ENCODE assay signal across 28 mouse cellular contexts in genomic region chr3:121618161-121618560, GRCm38 (mm10). TPM values are rescaled to one million over a fixed set of nuclear protein-coding genes. Genes with fewer than 3 reads are reported as not detected.
"Had no signal": no experiment of that assay in that cellular context is flagged by ENCODE, and none has a peak within 500 bp of the region (broad histone marks: within the 10 kb centered on the region; RNA-seq: fewer than 3 reads in every experiment).

No protein-coding gene starts in this region.

- DNase-seq: kidney, postnatal 25 days; layer of hippocampus, postnatal 36 days; liver, embryonic 13.5 days; lung, adult 2 months; right cerebral cortex, postnatal 14 days; right cerebral cortex, postnatal 4 days; thymus, adult 2 months; thymus, postnatal 14 days had no signal

- H3K4me2 ChIP-seq: liver, embryonic 13.5 days; midbrain, embryonic 12.5 days; midbrain, embryonic 15.5 days; neural tube, embryonic 12.5 days; neural tube, embryonic 15.5 days had no signal

- H3K9ac ChIP-seq: liver, embryonic 13.5 days; midbrain, embryonic 12.5 days; midbrain, embryonic 15.5 days; neural tube, embryonic 12.5 days; neural tube, embryonic 15.5 days had no signal

- ATAC-seq: midbrain, embryonic 15.5 days had no signal

- H3K9me3 ChIP-seq: liver, embryonic 13.5 days; midbrain, embryonic 12.5 days; midbrain, embryonic 15.5 days; neural tube, embryonic 12.5 days; neural tube, embryonic 15.5 days had no signal

- H3K36me3 ChIP-seq: liver, embryonic 13.5 days; midbrain, embryonic 12.5 days; midbrain, embryonic 15.5 days; neural tube, embryonic 12.5 days; neural tube, embryonic 15.5 days had no signal

- H3K27ac ChIP-seq: kidney, postnatal 0 days; layer of hippocampus, adult 2 months; left cerebral cortex, adult 2 months; liver, embryonic 13.5 days; macrophage; midbrain, embryonic 12.5 days; midbrain, embryonic 15.5 days; neural tube, embryonic 12.5 days; neural tube, embryonic 15.5 days; stomach, postnatal 0 days had no signal

- H3K4me3 ChIP-seq: layer of hippocampus, adult 2 months; left cerebral cortex, adult 2 months; liver, embryonic 13.5 days; midbrain, embryonic 12.5 days; midbrain, embryonic 15.5 days; neural tube, embryonic 12.5 days; neural tube, embryonic 15.5 days had no signal

- H3K27me3 ChIP-seq: liver, embryonic 13.5 days; midbrain, embryonic 12.5 days; midbrain, embryonic 15.5 days; neural tube, embryonic 12.5 days; neural tube, embryonic 15.5 days had no signal

- H3K4me1 ChIP-seq: liver, embryonic 13.5 days; midbrain, embryonic 12.5 days; midbrain, embryonic 15.5 days; neural tube, embryonic 12.5 days; neural tube, embryonic 15.5 days had no signal

RNA-seq across cellular contexts. Expression of gene 4930432M17Rik, which starts 52.4 kb away (rescaled TPM):
- total RNA-seq: layer of hippocampus, adult 2 months; layer of hippocampus, postnatal 10 days; layer of hippocampus, postnatal 36 days; left cerebral cortex, adult 2 months; left cerebral cortex, postnatal 10 days; left cerebral cortex, postnatal 36 days; liver, adult 2 months; megakaryocyte, adult 5-6 weeks had no signal
- polyA plus RNA-seq: kidney, embryonic 14.5 days; kidney, postnatal 0 days; large intestine, adult 2 months; limb, embryonic 11.5 days; limb, embryonic 14.5 days; liver, adult 2 months; liver, embryonic 13.5 days; liver, embryonic 16.5 days; lung, adult 2 months; macrophage; midbrain, embryonic 12.5 days; midbrain, embryonic 15.5 days; neural tube, embryonic 12.5 days; neural tube, embryonic 15.5 days; stomach, embryonic 14.5 days; stomach, postnatal 0 days; thymus, adult 2 months had no signal
